Mouse (Mus musculus) monocyte, adult 5-6 weeks (primary cell): ENCODE results near the gene Gpam. TPM values are rescaled to one million over a fixed set of nuclear protein-coding genes. Genes with fewer than 3 reads are reported as not detected.

Source experiments
- ATAC-seq: fragments of 153-309, 156-312 bp; replicated peaks from 2 replicates; pipeline ENCODE4 v1.8.0; 2017; ENCODE audit warnings: mild to moderate bottlenecking; ENCODE audit not compliant: low TSS enrichment, insufficient number of reproducible peaks, severe bottlenecking, poor library complexity, low FRiP score
- total RNA-seq: library from RNA; stranded (forward); fragments of 200-1000, 200-491, 200-594 nt; gene quantifications from 3 replicates; pipeline ENCODE4 v1.2.3, GENCODE M21; 2017

Gpam gene
- total RNA-seq, 1 experiment from 2014 or later, result 1.9 TPM

GRCm38 (mm10) chr19:55144691-55145090 is 17.7 kb upstream of the Gpam start:
- no peak for ATAC-seq

- ATAC-seq, result no peak
Measured at GRCm38 (mm10) chr19:55143391-55144300, 16.6 kb upstream of the Gpam start.

- no peak for ATAC-seq
Measured at GRCm38 (mm10) chr19:55139301-55139700, 12.3 kb upstream of the Gpam start.

GRCm38 (mm10) chr19:55138506-55138905 is 11.5 kb upstream of the Gpam start:
- ATAC-seq, result no peak

- ATAC-seq, result no peak
Measured at GRCm38 (mm10) chr19:55137884-55138283, 10.8 kb upstream of the Gpam start.

GRCm38 (mm10) chr19:55136693-55137427 is 9.8 kb upstream of the Gpam start:
- no peak for ATAC-seq

GRCm38 (mm10) chr19:55135918-55136317 is 8.9 kb upstream of the Gpam start:
- no peak for ATAC-seq

GRCm38 (mm10) chr19:55134521-55134920 is 7.5 kb upstream of the Gpam start:
- ATAC-seq, result no peak

GRCm38 (mm10) chr19:55132476-55132875 is 5.4 kb upstream of the Gpam start:
- ATAC-seq, result no peak

GRCm38 (mm10) chr19:55131747-55132146 is 4.7 kb upstream of the Gpam start:
- ATAC-seq, result no peak

- no peak for ATAC-seq
Measured at GRCm38 (mm10) chr19:55128469-55128868, 1.4 kb upstream of the Gpam start.

- no peak for ATAC-seq
Measured at GRCm38 (mm10) chr19:55125456-55125855, 1.6 kb downstream of the Gpam start.

GRCm38 (mm10) chr19:55123001-55123536 is 4.0 kb downstream of the Gpam start:
- ATAC-seq, result no peak

- ATAC-seq, result no peak
Measured at GRCm38 (mm10) chr19:55122351-55122980, 4.6 kb downstream of the Gpam start.

- no peak for ATAC-seq
Measured at GRCm38 (mm10) chr19:55121836-55122235, 5.2 kb downstream of the Gpam start.

GRCm38 (mm10) chr19:55120518-55121244 is 6.4 kb downstream of the Gpam start:
- no peak for ATAC-seq

- ATAC-seq, result no peak
Measured at GRCm38 (mm10) chr19:55119541-55119940, 7.5 kb downstream of the Gpam start.

GRCm38 (mm10) chr19:55117991-55118390 is 9.0 kb downstream of the Gpam start:
- ATAC-seq, result no peak
